ENCODE assay signal across 7 mouse cellular contexts in the genomic region with DNA sequence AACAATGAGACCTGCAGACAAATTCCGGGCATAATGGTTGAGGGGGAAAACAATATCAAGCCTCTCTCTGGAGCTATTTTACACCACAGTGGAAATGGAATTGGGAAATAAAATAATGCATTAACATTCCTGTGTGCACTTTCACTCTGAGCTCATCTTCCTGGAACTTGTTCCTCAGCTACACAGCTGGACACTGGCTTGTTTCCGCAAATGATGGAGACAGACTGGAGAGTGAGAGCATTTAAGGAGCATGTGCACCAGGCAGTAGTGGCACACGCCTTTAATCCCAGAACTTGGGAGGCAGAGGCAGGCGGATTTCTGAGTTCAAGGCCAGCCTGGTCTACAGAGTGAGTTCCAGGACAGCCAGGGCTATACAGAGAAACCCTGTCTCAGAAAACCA. TPM values are rescaled to one million over a fixed set of nuclear protein-coding genes. Genes with fewer than 3 reads are reported as not detected.
DNase-seq lines count a peak whose midpoint lies in the region; ATAC-seq and TF ChIP-seq lines count a peak whose summit lies in the region.
"Not testable (repeated sequence)": the region's sequence is repeated elsewhere in the genome, so short reads cannot be mapped to it uniquely, and the experiment has no call there.

No protein-coding gene starts in this region.

- not testable (repeated sequence) for H3K27ac ChIP-seq in forebrain, embryonic 14.5 days (ENCODE audit: low read depth, low read length); kidney, embryonic 14.5 days (ENCODE audit: low read depth, low read length); liver, postnatal 0 days (ENCODE audit: low read depth); midbrain, embryonic 14.5 days (replicated peaks; ENCODE audit: low read depth, low read length); neural tube, embryonic 14.5 days (ENCODE audit: low read depth, low read length)
- H3K27ac ChIP-seq in hindbrain, embryonic 10.5 days, result 0 out of 2 replicates have a peak overlapping the region, but pooled peaks have one; percentile 91

- TF ChIP-seq EP300 in liver, postnatal 0 days (IDR thresholded peaks at IDR 0.05; ENCODE audit: low read depth), result not testable (repeated sequence)

- not testable (repeated sequence) for TF ChIP-seq CTCF in liver, postnatal 0 days (IDR thresholded peaks at IDR 0.05; ENCODE audit: low read depth)

- H3K4me3 ChIP-seq in forebrain, embryonic 14.5 days (ENCODE audit: low read depth, low read length); hindbrain, embryonic 10.5 days; kidney, embryonic 14.5 days (ENCODE audit: low read length); liver, postnatal 0 days (ENCODE audit: low read depth, low read length); neural tube, embryonic 14.5 days (ENCODE audit: low read depth, low read length): not testable (repeated sequence)
- H3K4me3 ChIP-seq in midbrain, embryonic 14.5 days (replicated peaks; ENCODE audit: low read depth, low read length), result peak overlapping the region; percentile 75; the same call in 1 of the 2 replicates

- peak; percentile 17 for DNase-seq in NIH3T3 (ENCODE audit: low read depth)
- DNase-seq in forebrain, embryonic 14.5 days (ENCODE audit: low spot score); hindbrain, embryonic 10.5 days (ENCODE audit: low spot score); liver, postnatal 0 days; midbrain, embryonic 14.5 days: not testable (repeated sequence)

- peaks cover 12% of the 10 kb centered on the region; the same call in 1 of the 2 replicates for H3K4me1 ChIP-seq in forebrain, embryonic 14.5 days (ENCODE audit: control insufficient read depth, insufficient read depth, low read length)
- peaks cover 21% of the 10 kb centered on the region for H3K4me1 ChIP-seq in hindbrain, embryonic 10.5 days (replicated peaks)
- not testable (repeated sequence) for H3K4me1 ChIP-seq in kidney, embryonic 14.5 days (ENCODE audit: control insufficient read depth, insufficient read depth, low read length); midbrain, embryonic 14.5 days (ENCODE audit: control insufficient read depth, insufficient read depth, low read length); neural tube, embryonic 14.5 days (ENCODE audit: control insufficient read depth, insufficient read depth, low read length)
- peaks cover 14% of the 10 kb centered on the region for H3K4me1 ChIP-seq in liver, postnatal 0 days (ENCODE audit: insufficient read depth)

- peak overlapping the region; percentile 80; the same call in 1 of the 2 replicates for H3K9ac ChIP-seq in forebrain, embryonic 14.5 days (ENCODE audit: low read length)
- not testable (repeated sequence) for H3K9ac ChIP-seq in kidney, embryonic 14.5 days (ENCODE audit: low read depth, low read length); liver, postnatal 0 days (replicated peaks); midbrain, embryonic 14.5 days (replicated peaks; ENCODE audit: low read length)
- H3K9ac ChIP-seq in neural tube, embryonic 14.5 days (replicated peaks; ENCODE audit: low read depth, low read length), result peak overlapping the region; percentile 75

- H3K27me3 ChIP-seq in forebrain, embryonic 14.5 days (replicated peaks; ENCODE audit: control insufficient read depth, insufficient read depth, low read length); hindbrain, embryonic 10.5 days (ENCODE audit: insufficient read depth, poor library complexity, severe bottlenecking); kidney, embryonic 14.5 days (ENCODE audit: control insufficient read depth, insufficient read depth, low read length); liver, postnatal 0 days (ENCODE audit: insufficient read depth, low read length); midbrain, embryonic 14.5 days (ENCODE audit: control insufficient read depth, insufficient read depth, low read length); neural tube, embryonic 14.5 days (ENCODE audit: control insufficient read depth, insufficient read depth, low read length): not testable (repeated sequence)

- H3K4me2 ChIP-seq in forebrain, embryonic 14.5 days (ENCODE audit: low read length), result not testable (repeated sequence)
- 0 out of 2 replicates have a peak overlapping the region, but pooled peaks have one; percentile 93 for H3K4me2 ChIP-seq in kidney, embryonic 14.5 days (replicated peaks; ENCODE audit: low read depth, low read length)
- peak overlapping the region; percentile 89 for H3K4me2 ChIP-seq in liver, postnatal 0 days (ENCODE audit: low read depth, low read length)
- H3K4me2 ChIP-seq in midbrain, embryonic 14.5 days (ENCODE audit: low read length), result peak overlapping the region; percentile 96; the same call in 1 of the 2 replicates
- peak overlapping the region; percentile 92; the same call in 1 of the 2 replicates for H3K4me2 ChIP-seq in neural tube, embryonic 14.5 days (ENCODE audit: low read depth, low read length)

- H3K36me3 ChIP-seq in forebrain, embryonic 14.5 days (ENCODE audit: control insufficient read depth, insufficient read depth, low read length); kidney, embryonic 14.5 days (ENCODE audit: control insufficient read depth, insufficient read depth, low read length); liver, postnatal 0 days (replicated peaks; ENCODE audit: insufficient read depth, low read length); midbrain, embryonic 14.5 days (ENCODE audit: control insufficient read depth, insufficient read depth, low read length); neural tube, embryonic 14.5 days (ENCODE audit: control insufficient read depth, insufficient read depth, low read length): not testable (repeated sequence)
- H3K36me3 ChIP-seq in hindbrain, embryonic 10.5 days, result peaks cover 19% of the 10 kb centered on the region

- not testable (repeated sequence) for H3K9me3 ChIP-seq in forebrain, embryonic 14.5 days (replicated peaks; ENCODE audit: control insufficient read depth, low read length); hindbrain, embryonic 10.5 days; kidney, embryonic 14.5 days (ENCODE audit: control insufficient read depth, low read length); liver, postnatal 0 days (ENCODE audit: low read length); midbrain, embryonic 14.5 days (ENCODE audit: control insufficient read depth, low read length); neural tube, embryonic 14.5 days (ENCODE audit: control insufficient read depth, low read length)

- not testable (repeated sequence) for ATAC-seq in forebrain, embryonic 14.5 days; kidney, embryonic 14.5 days (ENCODE audit: low FRiP score, low TSS enrichment); liver, postnatal 0 days; midbrain, embryonic 14.5 days (ENCODE audit: low FRiP score, low TSS enrichment); neural tube, embryonic 14.5 days (ENCODE audit: low read depth)

- 73% methylated on average over 4 of the region's 4 CpGs for WGBS in forebrain, embryonic 14.5 days
- WGBS in hindbrain, embryonic 10.5 days, result 85% methylated on average over 4 of the region's 4 CpGs
- 84% methylated on average over 4 of the region's 4 CpGs for WGBS in kidney, embryonic 14.5 days
- WGBS in liver, postnatal 0 days (ENCODE audit: insufficient replicate concordance), result 78% methylated on average over 4 of the region's 4 CpGs
- 80% methylated on average over 4 of the region's 4 CpGs for WGBS in midbrain, embryonic 14.5 days
- WGBS in neural tube, embryonic 14.5 days, result 75% methylated on average over 4 of the region's 4 CpGs

RNA-seq across cellular contexts. Expression of a gene that starts 1.0 kb away (rescaled TPM):
- 12.8 and 15.5 TPM in 2 replicates for polyA plus RNA-seq in forebrain, embryonic 14.5 days (2014; fragmentation: Nextera tagmentation; extraction: Ambion mirVana)
- polyA plus RNA-seq in hindbrain, embryonic 10.5 days (2016; fragmentation: Nextera tagmentation; extraction: Ambion mirVana), result 19.6 and 23.4 TPM in 2 replicates
- 12.8 and 19.6 TPM in 2 replicates for polyA plus RNA-seq in kidney, embryonic 14.5 days (2014; fragmentation: Nextera tagmentation; extraction: Ambion mirVana)
- polyA plus RNA-seq in liver, postnatal 0 days (2015; fragmentation: Nextera tagmentation; extraction: Ambion mirVana), result 3.6 and 4.0 TPM in 2 replicates
- polyA plus RNA-seq in midbrain, embryonic 14.5 days (2014; fragmentation: Nextera tagmentation; extraction: Ambion mirVana), result 10.0 and 11.0 TPM in 2 replicates
- polyA plus RNA-seq in neural tube, embryonic 14.5 days (2014; fragmentation: Nextera tagmentation; extraction: Ambion mirVana), result 12.7 and 12.8 TPM in 2 replicates

RNA-seq across cellular contexts. Expression of a gene that starts 20.3 kb away (rescaled TPM):
- 99.6 and 139 TPM in 2 replicates for polyA plus RNA-seq in forebrain, embryonic 14.5 days (2014; fragmentation: Nextera tagmentation; extraction: Ambion mirVana)
- 211 and 242 TPM in 2 replicates for polyA plus RNA-seq in hindbrain, embryonic 10.5 days (2016; fragmentation: Nextera tagmentation; extraction: Ambion mirVana)
- polyA plus RNA-seq in kidney, embryonic 14.5 days (2014; fragmentation: Nextera tagmentation; extraction: Ambion mirVana), result 76.9 and 114 TPM in 2 replicates
- 30.3 and 33.6 TPM in 2 replicates for polyA plus RNA-seq in liver, postnatal 0 days (2015; fragmentation: Nextera tagmentation; extraction: Ambion mirVana)
- 132 and 158 TPM in 2 replicates for polyA plus RNA-seq in midbrain, embryonic 14.5 days (2014; fragmentation: Nextera tagmentation; extraction: Ambion mirVana)
- polyA plus RNA-seq in neural tube, embryonic 14.5 days (2014; fragmentation: Nextera tagmentation; extraction: Ambion mirVana), result 141 and 164 TPM in 2 replicates

RNA-seq across cellular contexts. Expression of a gene that starts 56.9 kb away (rescaled TPM):
- not detected in 2 replicates for polyA plus RNA-seq in forebrain, embryonic 14.5 days (2014; fragmentation: Nextera tagmentation; extraction: Ambion mirVana)
- polyA plus RNA-seq in hindbrain, embryonic 10.5 days (2016; fragmentation: Nextera tagmentation; extraction: Ambion mirVana), result 0.06 TPM in 1 of 2 replicates, not detected in the other
- 0.07 TPM in 1 of 2 replicates, not detected in the other for polyA plus RNA-seq in kidney, embryonic 14.5 days (2014; fragmentation: Nextera tagmentation; extraction: Ambion mirVana)
- polyA plus RNA-seq in liver, postnatal 0 days (2015; fragmentation: Nextera tagmentation; extraction: Ambion mirVana), result not detected in 2 replicates
- polyA plus RNA-seq in midbrain, embryonic 14.5 days (2014; fragmentation: Nextera tagmentation; extraction: Ambion mirVana), result 0.07 TPM in 1 of 2 replicates, not detected in the other
- polyA plus RNA-seq in neural tube, embryonic 14.5 days (2014; fragmentation: Nextera tagmentation; extraction: Ambion mirVana), result not detected in 2 replicates
